Mouse (Mus musculus) CH12.LX (cell line): ENCODE data around the gene Stra8. TPM values are rescaled to one million over a fixed set of nuclear protein-coding genes. Genes with fewer than 3 reads are reported as not detected.

ENCODE experiments used
- DNase-seq: peaks from one replicate; pipeline ENCODE4 v3.0.0-alpha.2; 2013; ENCODE audit errors: extremely low read depth
- H3K27ac ChIP-seq: 2 replicates; pipeline ENCODE4 v1.5.1; 2012; ENCODE audit warnings: low read depth, mild to moderate bottlenecking, control low read depth, moderate library complexity; ENCODE audit not compliant: insufficient read depth
- H3K27me3 ChIP-seq: replicated peaks from 2 replicates; pipeline ENCODE3; 2012; ENCODE audit warnings: inconsistent platforms
- H3K36me3 ChIP-seq, 2 experiments: replicated peaks in 1 of 2; 2 replicates each; pipeline versions ENCODE3 to v1.6.1; 2012; ENCODE audit warnings: inconsistent platforms in 1 of 2, low read length in 1 of 2, mild to moderate bottlenecking in 1 of 2, mixed read lengths in 1 of 2, moderate library complexity in 1 of 2; ENCODE audit not compliant: control insufficient read depth in 1 of 2, insufficient read depth in 1 of 2
- H3K4me1 ChIP-seq, 2 experiments: 2 replicates each; pipeline ENCODE4 v1.6.1; 2012; ENCODE audit warnings: inconsistent platforms in 1 of 2, moderate library complexity in 1 of 2; ENCODE audit not compliant: insufficient read depth in 2 of 2, control insufficient read depth in 1 of 2
- H3K4me2 ChIP-seq: 2 replicates; pipeline ENCODE4 v1.6.1; 2012; ENCODE audit warnings: low read depth, mild to moderate bottlenecking, control low read depth; ENCODE audit not compliant: poor library complexity, insufficient read depth, severe bottlenecking
- H3K4me3 ChIP-seq, 3 experiments: fragments of 150-350 bp in 1 of 3; sonication (generic) in 1 of 3; replicated peaks in 1 of 3; 2 replicates each; pipeline versions ENCODE3 to v1.5.1; 2011 to 2012; ENCODE audit warnings: low read depth in 2 of 3, low read length in 2 of 3, mild to moderate bottlenecking in 2 of 3, moderate library complexity in 2 of 3, control low read depth in 1 of 3, improper control_type of control experiment in 1 of 3, inconsistent platforms in 1 of 3, mixed read lengths in 1 of 3; ENCODE audit not compliant: poor library complexity in 1 of 3
- H3K79me2 ChIP-seq: replicated peaks from 2 replicates; pipeline ENCODE4 v1.6.1; 2012; ENCODE audit warnings: mild to moderate bottlenecking, moderate library complexity; ENCODE audit not compliant: control insufficient read depth, poor library complexity, insufficient read depth, severe bottlenecking; ENCODE audit errors: extremely low read depth
- H3K9ac ChIP-seq: 2 replicates; pipeline ENCODE4 v1.6.1; 2012; ENCODE audit warnings: low read depth, mild to moderate bottlenecking, control low read depth, moderate library complexity; ENCODE audit not compliant: insufficient read depth
- H3K9me3 ChIP-seq: replicated peaks from 2 replicates; pipeline ENCODE3; 2012; ENCODE audit warnings: low read length, inconsistent platforms, mixed read lengths
- BHLHE40 ChIP-seq: IDR thresholded peaks from 2 replicates; pipeline ENCODE4 v1.6.1; 2011; ENCODE audit warnings: mild to moderate bottlenecking, low read depth, low read length, improper control_type of control experiment
- E2F4 ChIP-seq: IDR thresholded peaks from 2 replicates; pipeline ENCODE4 v1.6.1; 2011; ENCODE audit warnings: low read depth, low read length, improper control_type of control experiment; ENCODE audit not compliant: insufficient replicate concordance
- EP300 ChIP-seq: IDR thresholded peaks from 2 replicates; pipeline ENCODE4 v1.6.1; 2011; ENCODE audit warnings: low read length, improper control_type of control experiment
- ETS1 ChIP-seq: conservative IDR thresholded peaks from 2 replicates; pipeline ENCODE4 v1.6.1; 2012; ENCODE audit warnings: low read depth, mild to moderate bottlenecking, inconsistent platforms, low read length, improper control_type of control experiment, moderate library complexity
- HCFC1 ChIP-seq: IDR thresholded peaks from 2 replicates; pipeline ENCODE4 v1.6.1; 2012; ENCODE audit warnings: low read depth, mild to moderate bottlenecking, inconsistent platforms, low read length, improper control_type of control experiment
- JUN ChIP-seq: IDR thresholded peaks from 2 replicates; pipeline ENCODE4 v1.6.1; 2011; ENCODE audit warnings: low read depth, mild to moderate bottlenecking, low read length, improper control_type of control experiment, moderate library complexity; ENCODE audit not compliant: insufficient read depth
- JUND ChIP-seq: conservative IDR thresholded peaks from 2 replicates; pipeline ENCODE4 v1.6.1; 2011; ENCODE audit warnings: low read depth, low read length, improper control_type of control experiment
- MAX ChIP-seq: IDR thresholded peaks from 2 replicates; pipeline ENCODE4 v1.6.1; 2011; ENCODE audit warnings: low read length, improper control_type of control experiment
- MAZ ChIP-seq: IDR thresholded peaks from 2 replicates; pipeline ENCODE4 v1.6.1; 2012; ENCODE audit warnings: low read depth, mild to moderate bottlenecking, inconsistent platforms, low read length, improper control_type of control experiment, moderate library complexity
- MEF2A ChIP-seq: IDR thresholded peaks from 2 replicates; pipeline ENCODE4 v1.6.1; 2014; ENCODE audit warnings: low read depth, mild to moderate bottlenecking, inconsistent platforms, low read length, improper control_type of control experiment, borderline replicate concordance
- MYC ChIP-seq: IDR thresholded peaks from 2 replicates; pipeline ENCODE4 v1.6.1; 2011; ENCODE audit warnings: low read depth, mild to moderate bottlenecking, improper control_type of control experiment, low read length
- NELFE ChIP-seq: IDR thresholded peaks from 2 replicates; pipeline ENCODE4 v1.6.1; 2011; ENCODE audit warnings: low read depth, low read length, improper control_type of control experiment
- NRF1 ChIP-seq: IDR thresholded peaks from 2 replicates; pipeline ENCODE4 v1.6.1; 2014; ENCODE audit warnings: low read depth, mild to moderate bottlenecking, inconsistent platforms, low read length, improper control_type of control experiment, moderate library complexity
- POLR2AphosphoS2 ChIP-seq: IDR thresholded peaks from 2 replicates; pipeline ENCODE4 v1.6.1; 2011; ENCODE audit warnings: low read depth, low read length, improper control_type of control experiment
- RAD21 ChIP-seq: IDR thresholded peaks from 2 replicates; pipeline ENCODE4 v1.6.1; 2011; ENCODE audit warnings: low read depth, mild to moderate bottlenecking, low read length, improper control_type of control experiment, moderate library complexity
- RCOR1 ChIP-seq: conservative IDR thresholded peaks from 2 replicates; pipeline ENCODE4 v1.6.1; 2012; ENCODE audit warnings: low read depth, mild to moderate bottlenecking, inconsistent platforms, low read length, improper control_type of control experiment
- SIN3A ChIP-seq: IDR thresholded peaks from 2 replicates; pipeline ENCODE4 v1.6.1; 2012; ENCODE audit warnings: low read length, improper control_type of control experiment, inconsistent platforms
- TBP ChIP-seq: conservative IDR thresholded peaks from 2 replicates; pipeline ENCODE4 v1.6.1; 2011; ENCODE audit warnings: low read depth, low read length, improper control_type of control experiment
- UBTF ChIP-seq: IDR thresholded peaks from 2 replicates; pipeline ENCODE4 v1.6.1; 2012; ENCODE audit warnings: low read depth, mild to moderate bottlenecking, inconsistent platforms, low read length, improper control_type of control experiment, moderate library complexity
- USF2 ChIP-seq: conservative IDR thresholded peaks from 2 replicates; pipeline ENCODE4 v1.6.1; 2011; ENCODE audit warnings: low read depth, low read length, improper control_type of control experiment
- ZMIZ1 ChIP-seq: IDR thresholded peaks from 2 replicates; pipeline ENCODE4 v1.6.1; 2012; ENCODE audit warnings: low read depth, mild to moderate bottlenecking, inconsistent platforms, low read length, improper control_type of control experiment
- dilution Hi-C: fragments of 300-500 bp; cut with MboI; formaldehyde crosslinking; loops from 2 replicates; pipeline ENCODE4 v1.14.3; 2020; ENCODE audit warnings: low sequenced_read_pairs; ENCODE audit not compliant: extremely low pct_unique_long_range_greater_than_20kb, extremely low pct_ligation_motif_present
- in situ Hi-C: fragments of 300-500 bp; cut with MboI; formaldehyde crosslinking; loops from 3 replicates; pipeline ENCODE4 v1.14.3; 2019; ENCODE audit warnings: low sequenced_read_pairs, low pct_ligation_motif_present, low pct_unique_long_range_greater_than_20kb, mixed read lengths
- polyA plus RNA-seq: library from polyadenylated mRNA; unstranded; fragments of >175 nt; gene quantifications from 2 replicates; pipeline ENCODE4 v1.2.1, GENCODE M21; 2012; ENCODE audit warnings: low read depth; ENCODE audit not compliant: insufficient read length
- total RNA-seq, 2 experiments: library from RNA; depleted of rRNA; stranded (reverse); fragments of 300-350 nt in 1 of 2; fragments of >200 nt in 1 of 2; gene quantifications; 2 replicates each; pipeline ENCODE4 v1.2.3; 2012 to 2014

The Stra8 gene
- total and polyA plus RNA-seq, 3 experiments = 0.08 to 0.77 TPM; not detected in 1

DNA sequence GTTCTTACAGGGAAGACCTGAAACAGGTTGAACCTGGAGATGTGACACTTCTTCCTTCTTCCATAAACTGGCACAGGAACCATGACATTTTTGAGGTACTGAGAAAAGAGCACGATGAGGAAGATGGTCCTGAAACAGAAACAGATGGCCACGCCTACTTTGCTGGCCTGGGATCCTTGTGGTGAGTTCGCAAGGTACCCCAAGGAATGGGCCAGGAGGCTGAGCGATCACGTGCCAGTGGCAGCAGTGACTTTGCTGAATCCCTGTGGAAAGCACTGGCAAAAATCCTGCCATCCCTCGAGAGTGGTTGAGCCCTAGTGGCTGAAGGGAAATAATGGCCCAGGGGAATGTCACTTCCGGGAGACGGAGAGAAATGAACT lies 35.9 kb downstream of the Stra8 start (continued):
- TF ChIP-seq MAX (no peak), MYC (no peak), JUND (no peak), BHLHE40 (0 out of 2 replicates have a peak, but pooled peaks have one; percentile 8)

GRCm38 (mm10) chr6:34959131-34959530 lies 39.2 kb downstream of the Stra8 start:
- dilution Hi-C loops = no loop called here

DNA sequence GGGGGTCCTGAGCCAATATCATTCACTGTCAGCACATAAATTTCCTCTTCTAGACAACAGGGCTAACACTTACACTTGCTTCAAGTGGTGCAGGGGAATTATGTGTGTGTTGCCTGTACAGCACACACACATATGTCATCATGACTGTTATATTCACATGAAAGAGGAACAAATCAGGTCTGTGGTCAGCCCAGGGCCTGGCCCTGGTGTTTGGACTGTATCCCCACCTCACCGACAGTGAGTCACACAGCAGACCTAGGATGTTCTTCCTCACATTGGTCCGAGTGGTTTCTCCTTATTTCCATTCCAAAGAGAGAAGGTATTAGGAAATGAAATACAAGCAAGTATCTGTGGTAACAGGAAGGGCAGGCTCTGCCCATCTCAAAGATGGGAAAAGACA lies 44.6 kb downstream of the Stra8 start:
- H3K27ac ChIP-seq = no peak overlapping the region
- no peaks in the 10 kb centered on the region for H3K9me3 ChIP-seq
- no peak for TF ChIP-seq JUN
- in situ Hi-C loops (no loop called here), dilution Hi-C loops (no loop called here)
- no peaks in the 10 kb centered on the region for H3K79me2 ChIP-seq
- no peak overlapping the region for H3K9ac ChIP-seq
- H3K27me3 ChIP-seq = no peaks in the 10 kb centered on the region
- no peak overlapping the region for H3K4me3 ChIP-seq
- DNase-seq = no peak
- H3K36me3 ChIP-seq = no peaks in the 10 kb centered on the region
- H3K4me2 ChIP-seq = no peak overlapping the region
- peaks cover 9 to 24% of the 10 kb centered on the region in 2 experiments for H3K4me1 ChIP-seq

More at GRCm38 (mm10) chr6:34959131-34959530, 39.2 kb downstream of the Stra8 start:
- Histone ChIP-seq H3K9me3 (no peaks in the 10 kb centered on the region), H3K4me3 (no peak overlapping the region), H3K36me3 (no peaks in the 10 kb centered on the region), H3K27me3 (no peaks in the 10 kb centered on the region), H3K27ac (no peak overlapping the region), H3K4me2 (no peak overlapping the region), H3K4me1 (peaks cover 12 to 25% of the 10 kb centered on the region in 2 experiments), H3K79me2 (no peaks in the 10 kb centered on the region), H3K9ac (no peak overlapping the region)
- TF ChIP-seq HCFC1 (no peak), BHLHE40 (no peak), ZMIZ1 (no peak), POLR2AphosphoS2 (no peak), E2F4 (no peak), TBP (no peak), RAD21 (no peak), RCOR1 (no peak), ETS1 (no peak), NELFE (no peak), MAX (no peak), EP300 (no peak), MEF2A (no peak), SIN3A (no peak), MYC (no peak), UBTF (no peak), USF2 (no peak), NRF1 (no peak), MAZ (no peak), JUN (no peak)
- in situ Hi-C loops = no loop called here
- no peak for DNase-seq
